Mouse (Mus musculus) kidney, embryonic 15.5 days (tissue): Measurements from ENCODE around the gene Prl5a1. TPM values are rescaled to one million over a fixed set of nuclear protein-coding genes. Genes with fewer than 3 reads are reported as not detected.

Experiments
- ATAC-seq: fragments of 200-750 bp; cut with Nextera tagmentation; replicated peaks from 2 replicates; pipeline ENCODE4 v1.8.0; 2017; ENCODE audit warnings: moderate TSS enrichment; ENCODE audit not compliant: low FRiP score
- H3K27ac ChIP-seq: fragments of 300-500 bp; sonication (generic); 2 replicates; pipeline ENCODE4 v1.5.1; 2015; ENCODE audit warnings: mild to moderate bottlenecking, inconsistent platforms
- H3K27me3 ChIP-seq: fragments of 300-500 bp; sonication (generic); 2 replicates; pipeline ENCODE4 v1.6.1; 2015; ENCODE audit warnings: inconsistent platforms
- H3K36me3 ChIP-seq: fragments of 300-500 bp; sonication (generic); 2 replicates; pipeline ENCODE4 v1.6.1; 2015; ENCODE audit warnings: inconsistent platforms
- H3K4me1 ChIP-seq: fragments of 300-500 bp; sonication (generic); 2 replicates; pipeline ENCODE4 v1.6.1; 2015; ENCODE audit warnings: inconsistent platforms
- H3K4me2 ChIP-seq: fragments of 300-500 bp; sonication (generic); 2 replicates; pipeline ENCODE4 v1.6.1; 2015; ENCODE audit warnings: moderate library complexity, mild to moderate bottlenecking, inconsistent platforms
- H3K4me3 ChIP-seq: fragments of 300-500 bp; sonication (generic); replicated peaks from 2 replicates; pipeline ENCODE4 v1.5.1; 2015; ENCODE audit warnings: mild to moderate bottlenecking, inconsistent platforms
- H3K9ac ChIP-seq: fragments of 300-500 bp; sonication (generic); 2 replicates; pipeline ENCODE4 v1.6.1; 2015; ENCODE audit warnings: mild to moderate bottlenecking, inconsistent platforms
- H3K9me3 ChIP-seq: fragments of 300-500 bp; sonication (generic); replicated peaks from 2 replicates; pipeline ENCODE4 v1.6.1; 2016; ENCODE audit warnings: inconsistent platforms
- WGBS: fragments of 180-500 bp; shearing (Covaris S2); methylation state at CpG from one replicate; pipeline ENCODE4 v1.1.7; 2015; ENCODE audit warnings: mixed read lengths; 5-methylcytosine and 5-hydroxymethylcytosine counted together
- polyA plus RNA-seq: library from polyadenylated mRNA; unstranded; fragments of >200 nt; fragmentation: Nextera tagmentation; extraction: Ambion mirVana; gene quantifications from 2 replicates; pipeline ENCODE4 v1.2.1, GENCODE M21; 2015

Gene Prl5a1
- not detected in 2 replicates for polyA plus RNA-seq

DNA sequence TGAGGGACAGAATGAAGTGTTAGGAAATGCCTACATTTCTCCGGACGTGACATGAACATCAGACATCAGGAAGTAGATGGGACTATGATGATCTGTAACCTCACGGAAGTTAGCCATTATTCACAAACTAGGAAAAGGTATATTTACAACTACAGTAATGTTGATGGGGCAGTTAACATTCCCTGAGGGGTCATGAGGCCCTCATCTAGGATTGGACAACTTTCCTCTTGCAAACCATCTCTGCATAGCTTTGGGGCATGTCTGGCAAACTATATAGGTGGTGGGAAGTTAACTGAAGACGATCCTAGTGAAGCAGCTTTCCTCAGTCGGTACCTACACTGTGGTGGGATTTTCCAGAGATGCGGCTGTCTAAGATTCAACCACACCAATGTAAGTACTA is at the start of gene Prl5a1:
TSS of gene Prl5a1 (plus strand) at position 301 of the 400 bp plus-strand sequence.
- WGBS, result 89% methylated on average over 6 of the region's 6 CpGs
- Histone ChIP-seq H3K27ac (no peak within 1 kb of the TSS), H3K4me3 (no peak within 1 kb of the TSS), H3K4me1 (no peaks in the 10 kb centered on the region), H3K9me3 (no peaks in the 10 kb centered on the region), H3K27me3 (no peaks in the 10 kb centered on the region), H3K4me2 (no peak within 1 kb of the TSS), H3K36me3 (no peaks in the 10 kb centered on the region), H3K9ac (no peak within 1 kb of the TSS)
- no peak for ATAC-seq

DNA sequence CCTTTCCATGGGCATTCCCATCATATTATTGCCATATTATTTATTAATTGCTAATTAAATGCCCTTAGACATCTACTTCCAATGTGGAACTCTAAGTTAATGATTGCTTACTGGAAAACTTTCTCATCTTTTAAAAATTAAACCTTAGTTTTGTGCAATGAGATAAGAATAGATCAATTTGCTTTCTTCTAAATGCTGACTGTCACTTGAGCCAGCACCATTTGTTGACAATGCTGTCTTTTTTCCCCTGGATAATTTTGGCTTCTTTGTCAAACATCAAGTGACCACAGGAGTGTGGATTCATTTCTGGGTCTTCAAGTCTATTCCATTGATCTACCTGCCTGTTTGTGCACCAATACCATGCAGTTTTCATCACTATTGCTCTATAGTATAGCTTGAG is 46.1 kb upstream of the Prl5a1 start:
- H3K27ac ChIP-seq, result no peak overlapping the region
- H3K9ac ChIP-seq, result no peak overlapping the region
- H3K4me1 ChIP-seq, result no peaks in the 10 kb centered on the region
- no peak overlapping the region for H3K4me3 ChIP-seq
- no peak for ATAC-seq
- H3K27me3 ChIP-seq, result no peaks in the 10 kb centered on the region
- H3K4me2 ChIP-seq, result no peak overlapping the region
- no peaks in the 10 kb centered on the region for H3K9me3 ChIP-seq
- no peaks in the 10 kb centered on the region for H3K36me3 ChIP-seq

DNA sequence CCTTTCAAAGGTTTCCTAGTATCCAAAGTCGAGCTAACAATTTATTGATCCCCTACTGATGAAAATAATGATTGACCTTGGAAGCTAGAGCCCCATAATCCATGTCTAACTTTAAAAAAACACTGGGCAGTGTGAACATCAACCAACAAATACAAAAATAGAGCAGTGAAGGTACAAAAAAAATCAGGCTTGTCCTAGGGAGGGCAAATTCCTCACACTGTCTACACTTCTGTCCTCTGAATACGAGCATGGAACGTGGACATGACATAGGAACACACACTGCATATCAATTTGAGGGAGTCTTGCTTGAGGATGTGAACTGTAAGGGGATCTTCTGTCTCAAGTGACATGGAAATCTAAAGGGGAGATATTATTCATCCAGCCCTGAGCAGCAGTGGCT is 33.7 kb upstream of the Prl5a1 start:
- Histone ChIP-seq H3K36me3 (no peaks in the 10 kb centered on the region), H3K4me1 (no peaks in the 10 kb centered on the region), H3K4me3 (no peak overlapping the region), H3K4me2 (no peak overlapping the region), H3K9me3 (no peaks in the 10 kb centered on the region), H3K27ac (no peak overlapping the region), H3K27me3 (no peaks in the 10 kb centered on the region), H3K9ac (no peak overlapping the region)
- 61% methylated on average over 3 of the region's 3 CpGs for WGBS
- ATAC-seq, result no peak

DNA sequence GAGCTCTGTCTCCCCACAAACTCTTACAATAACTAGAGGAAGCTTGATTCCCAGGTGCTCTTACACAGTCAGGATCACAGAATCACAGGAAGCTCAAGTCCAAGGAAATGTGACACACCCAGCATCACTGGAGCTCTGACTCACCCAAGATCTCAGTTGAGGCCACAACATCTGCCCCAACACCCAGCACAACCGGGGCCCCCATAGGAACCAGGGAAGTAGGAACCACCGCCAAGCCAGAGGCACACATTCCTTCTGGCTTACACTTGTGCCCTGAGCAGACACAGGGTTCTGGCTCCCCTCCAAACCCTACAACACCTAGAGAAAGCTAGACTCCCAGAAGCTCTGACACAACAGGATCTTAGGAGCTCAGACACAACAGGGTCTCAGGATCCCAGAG is 9.5 kb upstream of the Prl5a1 start:
- no peak overlapping the region for H3K9ac ChIP-seq
- H3K9me3 ChIP-seq, result no peaks in the 10 kb centered on the region
- H3K27me3 ChIP-seq, result no peaks in the 10 kb centered on the region
- H3K4me2 ChIP-seq, result no peak overlapping the region
- ATAC-seq, result no peak
- H3K27ac ChIP-seq, result no peak overlapping the region
- no peaks in the 10 kb centered on the region for H3K36me3 ChIP-seq
- no peaks in the 10 kb centered on the region for H3K4me1 ChIP-seq
- 81% methylated on average over 2 of the region's 2 CpGs for WGBS
- no peak overlapping the region for H3K4me3 ChIP-seq

DNA sequence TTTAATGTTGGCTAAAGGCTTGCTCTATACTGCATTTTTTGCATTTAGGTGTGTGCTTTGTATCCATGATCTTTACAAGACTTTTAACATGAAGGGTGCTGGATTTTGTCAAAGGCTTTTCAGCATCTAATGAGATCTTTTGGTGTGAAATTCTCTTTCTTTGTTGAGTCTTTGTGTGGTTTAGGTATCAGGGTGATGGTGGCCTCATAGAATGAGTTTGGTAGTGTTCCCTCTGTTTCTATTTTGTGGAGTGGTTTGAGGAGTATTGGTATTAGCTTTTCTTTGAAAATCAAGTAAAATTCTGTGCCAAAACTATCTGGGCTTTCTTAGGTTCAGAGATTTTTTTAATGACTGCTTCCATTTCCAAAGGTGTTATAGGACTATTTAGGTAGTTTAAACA is 6.5 kb upstream of the Prl5a1 start:
- Histone ChIP-seq H3K4me1 (no peaks in the 10 kb centered on the region), H3K36me3 (no peaks in the 10 kb centered on the region), H3K9me3 (no peaks in the 10 kb centered on the region), H3K4me3 (no peak overlapping the region), H3K27me3 (no peaks in the 10 kb centered on the region), H3K9ac (no peak overlapping the region), H3K27ac (no peak overlapping the region), H3K4me2 (no peak overlapping the region)
- ATAC-seq, result no peak

Other genes starting within 250 kb of the Prl5a1 start
- gene Prl4a1, start 126.3 kb upstream of the Prl5a1 start, polyA plus RNA-seq, result not detected in 2 replicates
- gene Gm11361, start 115.0 kb downstream of the Prl5a1 start, polyA plus RNA-seq, result 5.8 and 6.8 TPM in 2 replicates